Mouse (Mus musculus): ENCODE measurements around the gene Zfp804a. TPM values are rescaled to one million over a fixed set of nuclear protein-coding genes. Genes with fewer than 3 reads are reported as not detected.

Zfp804a gene
- polyA plus RNA-seq, 1 experiment = 0.05 TPM

DNA sequence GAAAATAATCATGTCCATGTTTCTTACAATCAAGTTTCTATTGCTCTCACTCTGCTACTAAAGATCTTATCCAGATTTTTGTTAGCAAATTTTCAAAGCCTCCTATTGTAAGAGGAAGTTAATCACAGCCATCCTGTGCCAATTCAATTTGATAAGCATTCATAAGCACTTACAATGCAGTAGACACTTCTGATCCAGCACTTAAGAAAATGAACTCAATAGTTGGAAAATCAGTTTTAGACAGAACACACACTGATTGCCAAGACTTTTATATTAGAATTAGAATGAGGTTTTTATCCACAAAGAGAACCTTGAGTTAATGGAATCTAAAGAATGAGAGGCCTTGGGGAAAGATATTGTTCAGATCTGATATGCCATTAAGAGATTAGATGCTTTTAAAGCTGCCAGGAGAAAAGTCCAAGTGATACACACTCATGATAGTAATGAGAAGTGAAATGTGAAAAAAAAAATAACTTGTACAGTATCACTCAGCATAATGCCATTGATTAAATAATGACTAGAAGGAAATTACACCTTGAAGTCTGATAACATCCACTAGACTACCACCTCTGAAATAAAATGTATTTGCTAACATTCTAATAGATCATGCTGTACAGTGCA is 194.0 kb downstream of the Zfp804a start:
- no peaks in the 10 kb centered on the region for H3K36me3 ChIP-seq (ENCODE audit: control insufficient read depth, insufficient read depth, low read length)
- no peaks in the 10 kb centered on the region for H3K27me3 ChIP-seq (replicated peaks; ENCODE audit: control insufficient read depth, insufficient read depth, low read length)
- H3K4me1 ChIP-seq (ENCODE audit: control insufficient read depth, insufficient read depth, low read length) = no peaks in the 10 kb centered on the region
- no peak overlapping the region for H3K4me3 ChIP-seq (ENCODE audit: insufficient read depth, low read depth, low read length)
- TF ChIP-seq CTCF (conservative IDR thresholded peaks at IDR 0.05; ENCODE audit: insufficient read depth, insufficient read length, low read depth, low read length) = no peak
- no peak for TF ChIP-seq POLR2A (IDR thresholded peaks at IDR 0.05; ENCODE audit: low read depth, low read length)
- H3K27ac ChIP-seq (ENCODE audit: insufficient read depth, low read depth, low read length) = no peak overlapping the region
- DNase-seq = no peak

DNA sequence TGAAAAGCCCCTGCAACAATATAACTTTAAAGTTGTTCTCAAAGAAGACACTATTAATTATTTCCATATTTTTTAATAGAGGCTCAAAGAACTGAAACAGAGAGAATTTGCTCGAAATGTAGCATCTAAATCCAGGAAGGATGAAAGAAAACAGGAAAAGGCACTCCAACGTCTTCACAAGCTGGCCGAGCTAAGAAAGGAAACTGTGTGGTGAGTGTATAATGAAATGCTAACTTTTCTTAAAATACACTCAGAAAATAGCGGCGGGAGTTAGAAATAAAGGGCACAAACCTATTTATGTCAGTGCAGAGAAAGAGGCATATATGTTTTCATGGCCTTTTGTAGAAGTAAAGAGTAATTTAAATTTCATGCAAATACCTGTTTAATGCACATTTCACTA is 200.4 kb downstream of the Zfp804a start:
- Histone ChIP-seq H3K27me3 (replicated peaks; ENCODE audit: control insufficient read depth, insufficient read depth, low read length) (no peaks in the 10 kb centered on the region), H3K4me1 (ENCODE audit: control insufficient read depth, insufficient read depth, low read length) (no peaks in the 10 kb centered on the region), H3K36me3 (ENCODE audit: control insufficient read depth, insufficient read depth, low read length) (no peaks in the 10 kb centered on the region), H3K4me3 (ENCODE audit: insufficient read depth, low read depth, low read length) (no peak overlapping the region), H3K27ac (ENCODE audit: insufficient read depth, low read depth, low read length) (no peak overlapping the region)
- no peak for DNase-seq
- TF ChIP-seq POLR2A (IDR thresholded peaks at IDR 0.05; ENCODE audit: low read depth, low read length) (no peak), CTCF (conservative IDR thresholded peaks at IDR 0.05; ENCODE audit: insufficient read depth, insufficient read length, low read depth, low read length) (no peak)
- 71% methylated on average over 5 of the region's 5 CpGs for WGBS

DNA sequence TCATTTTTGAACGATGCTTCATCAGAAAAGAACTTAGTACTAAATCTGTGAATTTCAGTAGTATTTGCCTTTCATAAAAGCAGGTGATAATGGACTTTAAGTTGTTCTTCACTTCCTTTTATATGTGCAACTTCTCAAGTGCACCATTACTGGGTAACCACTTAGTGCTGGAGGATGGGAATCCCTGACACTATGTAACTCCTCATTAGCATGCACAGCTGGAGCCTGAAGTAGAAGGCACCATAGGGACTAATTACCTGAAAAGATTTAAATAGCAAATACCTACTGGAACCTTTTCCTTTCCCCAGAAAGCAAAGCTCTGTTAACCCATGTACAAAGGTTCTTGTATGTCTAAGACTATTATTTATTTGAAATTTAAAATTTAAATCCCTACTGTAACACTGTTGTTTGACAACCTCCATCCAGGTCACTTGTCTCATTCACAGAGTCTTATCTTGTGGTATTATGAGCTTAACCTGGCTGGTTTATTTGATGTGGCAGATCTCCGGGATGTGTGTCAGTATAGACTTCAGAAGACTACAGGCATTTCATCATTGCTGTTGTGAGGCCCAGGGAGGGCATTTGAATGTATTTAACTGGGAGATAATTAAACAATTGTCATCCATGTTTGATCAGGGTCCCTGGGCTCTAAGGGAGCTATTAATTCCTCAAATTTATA is 229.7 kb downstream of the Zfp804a start:
- H3K4me1 ChIP-seq (ENCODE audit: control insufficient read depth, insufficient read depth, low read length) = no peaks in the 10 kb centered on the region
- no peaks in the 10 kb centered on the region for H3K36me3 ChIP-seq (ENCODE audit: control insufficient read depth, insufficient read depth, low read length)
- no peak for DNase-seq
- TF ChIP-seq CTCF (conservative IDR thresholded peaks at IDR 0.05; ENCODE audit: insufficient read depth, insufficient read length, low read depth, low read length) (no peak), POLR2A (IDR thresholded peaks at IDR 0.05; ENCODE audit: low read depth, low read length) (no peak)
- H3K27me3 ChIP-seq (replicated peaks; ENCODE audit: control insufficient read depth, insufficient read depth, low read length) = no peaks in the 10 kb centered on the region
- H3K27ac ChIP-seq (ENCODE audit: insufficient read depth, low read depth, low read length) = no peak overlapping the region
- H3K4me3 ChIP-seq (ENCODE audit: insufficient read depth, low read depth, low read length) = no peak overlapping the region
- WGBS = 75% methylated on average over 2 of the region's 2 CpGs

DNA sequence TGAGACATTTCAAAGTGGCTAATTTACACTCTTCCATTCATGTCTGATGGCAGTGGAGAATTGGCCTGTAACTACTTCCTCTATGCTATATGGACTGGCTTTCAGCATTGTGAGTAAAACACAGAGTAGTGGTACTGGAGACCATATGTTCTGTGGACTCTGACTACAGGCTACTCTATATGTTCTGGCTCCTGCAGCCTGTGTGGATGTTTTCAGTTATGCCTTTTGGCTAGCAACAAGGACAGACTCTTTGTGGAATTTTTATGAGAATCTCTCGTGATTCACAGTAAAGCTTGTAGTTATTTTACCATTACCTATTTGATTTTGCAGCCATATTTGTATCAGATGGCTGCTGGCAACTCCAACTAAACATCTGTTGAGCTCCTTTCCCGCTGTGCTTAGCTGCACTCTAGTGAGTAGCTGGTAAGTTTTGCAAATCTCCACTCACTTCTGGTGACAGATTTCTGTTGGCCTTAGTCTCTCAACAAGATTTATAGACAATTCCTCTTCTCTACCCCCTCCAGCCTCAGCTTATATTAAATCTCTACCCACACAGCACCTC is 242.0 kb downstream of the Zfp804a start:
- no peaks in the 10 kb centered on the region for H3K4me1 ChIP-seq (ENCODE audit: control insufficient read depth, insufficient read depth, low read length)
- no peak overlapping the region for H3K4me3 ChIP-seq (ENCODE audit: insufficient read depth, low read depth, low read length)
- WGBS = 72% methylated on average over 2 of the region's 2 CpGs
- no peak for DNase-seq
- TF ChIP-seq POLR2A (IDR thresholded peaks at IDR 0.05; ENCODE audit: low read depth, low read length) (no peak), CTCF (conservative IDR thresholded peaks at IDR 0.05; ENCODE audit: insufficient read depth, insufficient read length, low read depth, low read length) (no peak)
- no peak overlapping the region for H3K27ac ChIP-seq (ENCODE audit: insufficient read depth, low read depth, low read length)
- no peaks in the 10 kb centered on the region for H3K36me3 ChIP-seq (ENCODE audit: control insufficient read depth, insufficient read depth, low read length)
- H3K27me3 ChIP-seq (replicated peaks; ENCODE audit: control insufficient read depth, insufficient read depth, low read length) = no peaks in the 10 kb centered on the region
